Mouse (Mus musculus) liver, adult 10 weeks (tissue): ENCODE results near the gene Fam84b. TPM values are rescaled to one million over a fixed set of nuclear protein-coding genes. Genes with fewer than 3 reads are reported as not detected.

Experiments
- polyA plus RNA-seq: library from polyadenylated mRNA; stranded (reverse); fragments of 350-450 nt; fragmentation: Illumina TruSeq; extraction: RNeasy Lipid Tissue Mini Kit (QIAGEN cat#74804); gene quantifications from one replicate; pipeline ENCODE4 v1.2.3, GENCODE M21; 2014; ENCODE audit warnings: low read depth, low replicate concordance

Gene Fam84b
- 24.1 TPM for polyA plus RNA-seq

DNA sequence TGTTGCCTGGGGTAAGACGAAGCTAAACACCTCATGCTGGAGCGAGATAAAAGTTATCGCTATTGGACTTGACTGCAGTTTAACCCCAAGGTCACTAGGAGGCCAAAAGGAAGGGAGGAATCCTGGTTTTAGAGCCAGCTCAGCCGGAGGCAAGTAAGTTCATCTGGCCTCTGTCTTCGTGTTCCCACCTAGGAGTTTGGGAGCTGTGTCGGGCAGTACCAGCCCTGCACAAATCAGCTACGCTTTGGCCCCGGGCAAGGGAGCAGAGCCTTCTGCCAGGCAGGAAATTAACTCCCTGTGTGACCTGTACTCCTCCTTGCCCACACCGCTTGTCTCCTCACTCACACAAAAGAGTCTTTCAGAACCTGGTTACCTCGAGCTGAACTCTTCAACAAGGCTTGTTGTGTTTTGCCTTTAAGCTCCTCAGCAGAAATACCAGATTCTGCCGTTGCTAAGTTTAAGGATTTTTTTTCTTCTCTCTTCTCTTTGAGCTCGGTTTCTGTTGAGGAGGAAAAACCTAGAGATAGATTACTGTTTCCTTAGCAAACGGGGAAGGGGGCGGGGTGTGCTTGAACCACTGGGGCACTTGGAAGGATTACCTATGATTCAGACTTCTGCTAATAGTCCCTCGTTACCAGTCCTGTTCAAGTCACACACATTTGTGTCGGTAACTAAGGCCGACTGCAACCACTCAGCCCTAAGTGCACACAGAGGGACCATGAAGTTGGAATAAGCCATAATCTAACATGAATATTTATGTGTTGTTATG is at the start of gene Fam84b:
Fam84b (minus strand) TSS at position 548 of the 769 bp plus-strand sequence.

Other genes starting within 250 kb of the Fam84b start
- 19.3 TPM for gene A1bg, start 69.2 kb upstream of the Fam84b start, polyA plus RNA-seq